Mouse (Mus musculus): ENCODE measurements around the gene Erich3. TPM values are rescaled to one million over a fixed set of nuclear protein-coding genes. Genes with fewer than 3 reads are reported as not detected.

Erich3 gene
- polyA plus RNA-seq, 1 experiment from 2014 or later, result not detected

- Histone ChIP-seq H3K4me2 (no peak overlapping the region), H3K4me3 (replicated peaks) (no peak overlapping the region), H3K27me3 (no peaks in the 10 kb centered on the region), H3K9ac (no peak overlapping the region), H3K9me3 (replicated peaks) (no peaks in the 10 kb centered on the region), H3K36me3 (replicated peaks) (no peaks in the 10 kb centered on the region), H3K4me1 (replicated peaks) (no peaks in the 10 kb centered on the region), H3K27ac (replicated peaks) (no peak overlapping the region)
- WGBS (ENCODE audit: insufficient replicate concordance), result 55% methylated on average over 7 of the region's 7 CpGs
- ATAC-seq (ENCODE audit: insufficient read depth), result no peak
These were observed 59.5 kb downstream of the Erich3 start for GRCm38 (mm10) chr3:154723198-154723597.

- H3K27me3 ChIP-seq, result no peaks in the 10 kb centered on the region
- no peak overlapping the region for H3K9ac ChIP-seq
- no peak overlapping the region for H3K4me3 ChIP-seq (replicated peaks)
- H3K9me3 ChIP-seq (replicated peaks), result no peaks in the 10 kb centered on the region
- H3K36me3 ChIP-seq (replicated peaks), result no peaks in the 10 kb centered on the region
- no peaks in the 10 kb centered on the region for H3K4me1 ChIP-seq (replicated peaks)
- H3K27ac ChIP-seq (replicated peaks), result no peak overlapping the region
- WGBS (ENCODE audit: insufficient replicate concordance), result 76% methylated on average over 10 of the region's 10 CpGs
- ATAC-seq (ENCODE audit: insufficient read depth), result no peak
- no peak overlapping the region for H3K4me2 ChIP-seq
These were observed 67.8 kb downstream of the Erich3 start for GRCm38 (mm10) chr3:154731431-154731830.

GRCm38 (mm10) chr3:154741496-154741895 is 77.8 kb downstream of the Erich3 start:
- Histone ChIP-seq H3K27ac (replicated peaks) (no peak overlapping the region), H3K27me3 (no peaks in the 10 kb centered on the region), H3K4me1 (replicated peaks) (no peaks in the 10 kb centered on the region), H3K9me3 (replicated peaks) (no peaks in the 10 kb centered on the region), H3K4me2 (no peak overlapping the region), H3K9ac (no peak overlapping the region), H3K4me3 (replicated peaks) (no peak overlapping the region), H3K36me3 (replicated peaks) (no peaks in the 10 kb centered on the region)
- WGBS (ENCODE audit: insufficient replicate concordance), result 53% methylated on average over 5 of the region's 5 CpGs
- no peak for ATAC-seq (ENCODE audit: insufficient read depth)

- Histone ChIP-seq H3K4me3 (replicated peaks) (no peak overlapping the region), H3K27ac (replicated peaks) (no peak overlapping the region), H3K9me3 (replicated peaks) (no peaks in the 10 kb centered on the region), H3K4me1 (replicated peaks) (no peaks in the 10 kb centered on the region), H3K36me3 (replicated peaks) (no peaks in the 10 kb centered on the region), H3K4me2 (no peak overlapping the region), H3K27me3 (no peaks in the 10 kb centered on the region), H3K9ac (no peak overlapping the region)
- 48% methylated on average over 5 of the region's 5 CpGs for WGBS (ENCODE audit: insufficient replicate concordance)
- no peak for ATAC-seq (ENCODE audit: insufficient read depth)
These were observed 79.3 kb downstream of the Erich3 start for GRCm38 (mm10) chr3:154742927-154743326.

- H3K9ac ChIP-seq, result no peak overlapping the region
- H3K4me2 ChIP-seq, result no peak overlapping the region
- no peak overlapping the region for H3K27ac ChIP-seq (replicated peaks)
- ATAC-seq (ENCODE audit: insufficient read depth), result no peak
- no peaks in the 10 kb centered on the region for H3K4me1 ChIP-seq (replicated peaks)
- no peaks in the 10 kb centered on the region for H3K27me3 ChIP-seq
- H3K4me3 ChIP-seq (replicated peaks), result no peak overlapping the region
- H3K36me3 ChIP-seq (replicated peaks), result no peaks in the 10 kb centered on the region
- no peaks in the 10 kb centered on the region for H3K9me3 ChIP-seq (replicated peaks)
- WGBS (ENCODE audit: insufficient replicate concordance), result 54% methylated on average over 2 of the region's 2 CpGs
These were observed 80.7 kb downstream of the Erich3 start for GRCm38 (mm10) chr3:154744317-154744716.

- no peak overlapping the region for H3K4me2 ChIP-seq
- H3K4me1 ChIP-seq (replicated peaks), result no peaks in the 10 kb centered on the region
- no peak for ATAC-seq (ENCODE audit: insufficient read depth)
- H3K4me3 ChIP-seq (replicated peaks), result no peak overlapping the region
- no peak overlapping the region for H3K9ac ChIP-seq
- WGBS (ENCODE audit: insufficient replicate concordance), result 22% methylated on average over 3 of the region's 3 CpGs
- no peaks in the 10 kb centered on the region for H3K9me3 ChIP-seq (replicated peaks)
- no peaks in the 10 kb centered on the region for H3K36me3 ChIP-seq (replicated peaks)
- H3K27me3 ChIP-seq, result no peaks in the 10 kb centered on the region
- H3K27ac ChIP-seq (replicated peaks), result no peak overlapping the region
These were observed 90.8 kb downstream of the Erich3 start for GRCm38 (mm10) chr3:154754505-154754904.

- no peak overlapping the region for H3K9ac ChIP-seq
- no peak overlapping the region for H3K4me3 ChIP-seq (replicated peaks)
- ATAC-seq (ENCODE audit: insufficient read depth), result no peak
- H3K4me2 ChIP-seq, result no peak overlapping the region
- H3K27me3 ChIP-seq, result no peaks in the 10 kb centered on the region
- 59% methylated on average over 3 of the region's 3 CpGs for whole genome bisulfite sequencing (ENCODE audit: insufficient replicate concordance)
- H3K4me1 ChIP-seq (replicated peaks), result no peaks in the 10 kb centered on the region
- no peak overlapping the region for H3K27ac ChIP-seq (replicated peaks)
- no peaks in the 10 kb centered on the region for H3K36me3 ChIP-seq (replicated peaks)
- H3K9me3 ChIP-seq (replicated peaks), result no peaks in the 10 kb centered on the region
These were observed 91.6 kb downstream of the Erich3 start for GRCm38 (mm10) chr3:154755225-154755624.

GRCm38 (mm10) chr3:154758089-154758488 is 94.4 kb downstream of the Erich3 start:
- Histone ChIP-seq H3K4me2 (no peak overlapping the region), H3K4me3 (replicated peaks) (no peak overlapping the region), H3K27me3 (no peaks in the 10 kb centered on the region), H3K9me3 (replicated peaks) (no peaks in the 10 kb centered on the region), H3K4me1 (replicated peaks) (no peaks in the 10 kb centered on the region), H3K9ac (no peak overlapping the region), H3K36me3 (replicated peaks) (no peaks in the 10 kb centered on the region), H3K27ac (replicated peaks) (no peak overlapping the region)
- no peak for ATAC-seq (ENCODE audit: insufficient read depth)
- WGBS (ENCODE audit: insufficient replicate concordance), result 50% methylated on average over 3 of the region's 3 CpGs

- no peak for ATAC-seq (ENCODE audit: insufficient read depth)
- no peak overlapping the region for H3K9ac ChIP-seq
- WGBS (ENCODE audit: insufficient replicate concordance), result 58% methylated on average over 3 of the region's 3 CpGs
These were observed 97.4 kb downstream of the Erich3 start for GRCm38 (mm10) chr3:154761108-154761507.

GRCm38 (mm10) chr3:154763374-154763773 is 99.7 kb downstream of the Erich3 start:
- no peaks in the 10 kb centered on the region for H3K4me1 ChIP-seq (replicated peaks)
- H3K9me3 ChIP-seq (replicated peaks), result no peaks in the 10 kb centered on the region
- 49% methylated on average over 9 of the region's 9 CpGs for WGBS (ENCODE audit: insufficient replicate concordance)
- no peak overlapping the region for H3K4me2 ChIP-seq
- no peak overlapping the region for H3K27ac ChIP-seq (replicated peaks)
- no peaks in the 10 kb centered on the region for H3K36me3 ChIP-seq (replicated peaks)
- H3K4me3 ChIP-seq (replicated peaks), result no peak overlapping the region
- no peak for ATAC-seq (ENCODE audit: insufficient read depth)
- no peaks in the 10 kb centered on the region for H3K27me3 ChIP-seq
- no peak overlapping the region for H3K9ac ChIP-seq

More at GRCm38 (mm10) chr3:154761108-154761507, 97.4 kb downstream of the Erich3 start:
- no peak overlapping the region for H3K4me2 ChIP-seq
- H3K4me3 ChIP-seq (replicated peaks), result no peak overlapping the region
- no peak overlapping the region for H3K27ac ChIP-seq (replicated peaks)
- H3K4me1 ChIP-seq (replicated peaks), result no peaks in the 10 kb centered on the region
- H3K36me3 ChIP-seq (replicated peaks), result no peaks in the 10 kb centered on the region
- no peaks in the 10 kb centered on the region for H3K9me3 ChIP-seq (replicated peaks)
- no peaks in the 10 kb centered on the region for H3K27me3 ChIP-seq

- WGBS (ENCODE audit: insufficient replicate concordance), result 62% methylated on average over 7 of the region's 7 CpGs
- H3K4me3 ChIP-seq (replicated peaks), result no peak overlapping the region
- no peaks in the 10 kb centered on the region for H3K9me3 ChIP-seq (replicated peaks)
- no peaks in the 10 kb centered on the region for H3K36me3 ChIP-seq (replicated peaks)
- no peaks in the 10 kb centered on the region for H3K27me3 ChIP-seq
- no peak overlapping the region for H3K27ac ChIP-seq (replicated peaks)
- H3K9ac ChIP-seq, result no peak overlapping the region
- H3K4me1 ChIP-seq (replicated peaks), result no peaks in the 10 kb centered on the region
- no peak overlapping the region for H3K4me2 ChIP-seq
- ATAC-seq (ENCODE audit: insufficient read depth), result no peak
These were observed 100.5 kb downstream of the Erich3 start for GRCm38 (mm10) chr3:154764115-154764514.

GRCm38 (mm10) chr3:154766321-154766720 is 102.7 kb downstream of the Erich3 start:
- no peak overlapping the region for H3K27ac ChIP-seq (replicated peaks)
- no peaks in the 10 kb centered on the region for H3K36me3 ChIP-seq (replicated peaks)
- WGBS (ENCODE audit: insufficient replicate concordance), result 66% methylated on average over 4 of the region's 4 CpGs
- H3K27me3 ChIP-seq, result no peaks in the 10 kb centered on the region
- H3K9ac ChIP-seq, result no peak overlapping the region
- H3K4me3 ChIP-seq (replicated peaks), result no peak overlapping the region
- no peak for ATAC-seq (ENCODE audit: insufficient read depth)
- no peaks in the 10 kb centered on the region for H3K4me1 ChIP-seq (replicated peaks)
- no peaks in the 10 kb centered on the region for H3K9me3 ChIP-seq (replicated peaks)
- H3K4me2 ChIP-seq, result no peak overlapping the region
